Mouse (Mus musculus) urinary bladder, adult 18-20 months (tissue): ENCODE data around the gene Ttc23l.
"Not testable (repeated sequence)": the region's sequence is repeated elsewhere in the genome, so short reads cannot be mapped to it uniquely, and the experiment has no call there.

Experiments used
- DNase-seq, 2 experiments: peaks; one replicate each; pipeline ENCODE4 v3.0.0; 2022; ENCODE audit warnings: low spot score in 2 of 2, mixed read lengths in 2 of 2

Gene Ttc23l

DNA sequence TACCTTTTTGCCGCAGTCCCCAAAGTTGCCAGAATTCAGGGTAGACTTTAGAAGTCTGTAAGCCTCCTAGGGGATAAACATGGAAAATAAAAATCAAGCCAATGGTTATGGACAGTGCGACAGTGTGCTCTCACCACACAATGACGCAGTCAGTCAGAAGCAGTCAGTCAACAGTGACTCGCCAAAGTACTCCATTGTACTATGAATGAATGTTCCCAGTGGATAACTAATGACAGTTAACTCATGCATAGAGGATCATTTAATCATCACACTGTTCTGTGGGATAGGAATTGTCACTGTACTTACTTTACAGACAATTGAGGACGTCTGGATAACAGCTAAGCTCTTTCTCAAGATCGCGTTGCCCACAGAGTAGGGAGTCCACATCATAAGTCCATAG, 43.3 kb downstream of the Ttc23l start:
- DNase-seq = no peak

DNA sequence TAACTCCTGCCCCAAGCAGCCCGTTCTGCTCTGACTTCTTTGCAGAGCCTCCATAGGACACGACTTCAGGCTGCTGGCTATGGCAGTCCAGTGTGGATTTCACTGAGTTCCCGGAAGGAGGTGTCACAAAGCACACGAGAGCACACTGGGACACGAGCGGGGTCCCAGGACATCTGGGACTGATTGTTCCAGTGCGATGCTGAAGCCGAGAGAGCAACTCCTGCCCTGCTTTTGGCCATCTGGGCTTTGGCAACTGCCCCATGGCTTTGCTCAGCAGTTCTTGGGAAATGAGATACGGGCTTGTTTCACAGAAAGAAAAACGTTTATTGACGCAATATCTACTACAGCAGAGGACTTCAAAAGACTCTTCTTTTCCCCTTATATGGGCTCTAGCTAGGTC, 52.4 kb downstream of the Ttc23l start:
- DNase-seq = no peak

DNA sequence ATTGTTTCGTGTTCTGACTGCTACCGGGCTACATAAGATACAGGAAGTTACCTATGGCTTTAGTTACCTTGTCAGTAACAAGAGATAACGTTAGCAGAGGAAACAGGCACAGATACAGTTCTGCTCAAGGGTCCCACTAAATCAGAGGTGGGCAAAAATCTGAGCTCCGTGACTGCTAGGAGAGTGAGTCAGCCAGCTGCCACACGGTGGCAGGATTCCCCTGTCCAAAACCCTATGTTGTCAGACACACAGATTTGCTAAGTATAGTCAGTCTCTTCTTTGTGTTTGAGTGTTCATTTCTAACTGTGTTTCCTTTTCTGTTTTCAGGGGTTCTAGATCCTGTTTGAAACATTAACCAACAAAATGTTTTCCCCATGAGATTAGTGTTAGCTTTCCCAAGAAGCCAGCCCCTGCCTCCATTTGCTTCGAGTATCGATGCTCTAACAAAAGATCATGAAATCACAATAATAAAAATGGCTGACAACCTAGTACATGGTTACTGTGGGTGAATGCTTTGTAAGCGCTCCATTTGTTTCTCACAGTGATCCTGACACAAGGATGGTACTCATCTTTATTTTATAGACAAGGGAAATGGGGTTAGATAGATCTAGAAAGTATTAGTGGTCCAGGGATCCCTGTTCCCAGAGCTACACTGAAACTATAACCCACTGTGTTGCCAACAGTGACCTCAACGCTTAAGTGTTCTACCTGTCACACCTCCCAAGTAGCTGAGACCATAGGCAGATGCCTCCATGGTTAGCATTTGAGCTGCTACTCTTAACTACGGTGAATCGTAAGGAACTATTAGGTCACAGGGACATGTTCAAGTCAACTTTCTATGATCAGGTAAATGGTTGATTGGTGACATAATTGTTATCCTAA, 57.4 kb downstream of the Ttc23l start:
- DNase-seq = peak in 1 of 2 experiments; percentile 11

DNA sequence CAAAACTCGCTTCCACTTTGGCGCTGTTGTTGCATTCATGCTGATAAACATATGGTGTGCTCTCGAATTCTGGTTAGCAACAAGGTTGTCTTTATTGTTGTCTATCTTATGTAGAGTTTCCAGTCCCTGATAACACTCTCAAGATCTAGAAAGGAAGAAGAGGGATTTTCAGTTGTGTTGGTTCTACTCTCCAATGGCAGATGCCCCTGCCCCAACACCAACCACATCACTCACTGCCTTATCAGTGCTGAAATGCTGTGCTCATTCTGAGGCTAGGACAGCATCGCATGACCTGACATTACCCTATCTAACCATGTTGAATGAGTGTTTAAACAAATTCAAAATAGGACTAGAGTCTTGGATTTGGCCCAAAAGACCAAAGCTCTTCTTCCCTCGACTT, 58.4 kb downstream of the Ttc23l start:
- no peak for DNase-seq

DNA sequence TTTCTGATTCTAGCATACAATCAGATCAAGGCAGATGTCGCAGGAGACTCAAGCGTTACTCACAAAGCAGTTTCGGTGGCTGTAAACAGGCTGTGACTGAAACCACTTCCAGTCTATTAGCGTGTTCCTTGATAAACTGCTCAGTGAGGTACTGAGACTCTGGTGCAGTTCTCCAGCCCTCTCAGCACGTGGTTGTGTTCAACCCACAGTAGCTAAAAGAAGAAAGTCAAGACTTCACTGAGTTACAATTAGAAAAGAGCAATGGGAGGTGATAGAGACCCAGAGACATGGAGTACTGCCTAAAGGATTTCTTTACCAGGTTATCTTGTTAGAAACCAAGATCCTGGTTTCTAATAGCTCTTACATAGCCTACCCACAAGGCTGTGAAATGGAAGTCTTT, 58.9 kb downstream of the Ttc23l start:
- DNase-seq = no peak

DNA sequence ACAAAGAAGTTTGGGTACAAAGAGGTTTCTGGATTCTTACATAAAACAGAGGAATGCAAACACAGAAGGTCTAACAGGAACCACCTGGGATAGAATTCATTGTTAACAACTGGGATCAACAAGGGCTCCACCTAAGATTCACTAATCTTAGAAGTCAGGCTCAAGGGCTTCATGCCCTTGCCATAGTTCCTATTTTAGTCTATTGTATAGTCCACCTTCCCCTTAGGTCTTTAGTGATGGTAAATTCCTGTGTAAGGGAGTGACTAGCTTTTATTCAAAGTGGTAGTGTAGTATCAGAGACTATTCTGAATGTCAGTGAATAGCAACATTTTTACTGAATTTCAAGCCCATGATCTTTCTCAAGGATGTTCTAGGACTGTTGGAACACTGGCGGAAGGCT, 61.8 kb downstream of the Ttc23l start:
- not testable (repeated sequence) for DNase-seq

DNA sequence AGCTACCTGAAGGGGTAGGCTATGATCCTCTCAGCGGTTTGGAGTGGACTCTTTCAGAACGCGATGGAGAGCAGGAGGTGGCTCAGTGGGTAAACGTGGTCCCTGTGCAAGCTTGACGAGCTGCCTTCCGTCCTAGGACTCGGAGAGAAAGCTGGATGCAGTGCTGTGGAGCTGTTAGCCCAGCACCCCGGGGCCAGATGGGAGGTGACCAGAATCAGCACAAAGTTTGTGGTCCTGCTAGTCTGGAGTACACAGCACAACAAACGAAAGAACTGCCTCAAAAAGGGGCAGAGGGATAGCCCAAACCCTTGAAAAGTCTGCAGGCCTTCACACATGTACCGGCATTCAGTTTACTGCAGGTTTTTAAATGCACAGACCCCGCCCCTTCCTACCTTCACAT, 62.5 kb downstream of the Ttc23l start:
- DNase-seq = no peak

DNA sequence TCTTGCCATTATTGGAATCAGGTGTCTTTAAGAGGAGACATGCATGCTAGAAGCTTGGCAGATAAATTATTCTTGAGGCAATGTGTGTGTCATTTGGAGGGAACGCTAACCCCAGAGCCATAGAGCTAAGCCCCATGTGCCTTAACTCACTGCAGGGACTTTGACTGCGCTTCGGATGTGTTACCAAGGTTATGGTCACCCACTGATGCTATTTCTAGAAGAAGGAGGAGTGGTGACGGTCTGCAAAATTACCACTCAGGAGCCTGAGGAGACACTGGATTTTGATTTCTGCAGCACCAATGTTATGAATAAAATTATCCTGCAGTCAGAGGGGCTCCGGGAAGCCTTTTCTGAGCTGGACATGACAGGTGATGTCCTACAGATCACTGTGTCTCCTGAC, 68.4 kb downstream of the Ttc23l start:
- DNase-seq = no peak

DNA sequence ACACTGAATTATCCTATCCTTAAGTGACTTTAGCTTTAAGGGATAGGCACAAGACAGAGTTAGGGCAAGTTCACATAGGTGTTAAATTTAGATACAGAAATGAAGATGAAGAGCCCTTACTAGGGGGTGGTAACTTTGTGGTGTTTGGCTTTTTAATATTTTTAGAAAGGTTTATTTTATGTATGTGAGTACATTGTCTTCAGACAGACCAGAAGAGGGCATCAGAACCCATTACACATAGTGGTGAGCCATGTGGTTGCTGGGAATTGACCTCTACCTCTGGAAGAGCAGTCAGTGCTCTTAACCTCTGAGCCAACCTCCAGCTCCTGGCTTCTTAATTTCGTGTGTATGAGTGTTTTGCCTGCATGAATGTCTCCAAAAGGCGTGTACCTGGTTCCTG, 71.2 kb downstream of the Ttc23l start:
- DNase-seq = no peak

DNA sequence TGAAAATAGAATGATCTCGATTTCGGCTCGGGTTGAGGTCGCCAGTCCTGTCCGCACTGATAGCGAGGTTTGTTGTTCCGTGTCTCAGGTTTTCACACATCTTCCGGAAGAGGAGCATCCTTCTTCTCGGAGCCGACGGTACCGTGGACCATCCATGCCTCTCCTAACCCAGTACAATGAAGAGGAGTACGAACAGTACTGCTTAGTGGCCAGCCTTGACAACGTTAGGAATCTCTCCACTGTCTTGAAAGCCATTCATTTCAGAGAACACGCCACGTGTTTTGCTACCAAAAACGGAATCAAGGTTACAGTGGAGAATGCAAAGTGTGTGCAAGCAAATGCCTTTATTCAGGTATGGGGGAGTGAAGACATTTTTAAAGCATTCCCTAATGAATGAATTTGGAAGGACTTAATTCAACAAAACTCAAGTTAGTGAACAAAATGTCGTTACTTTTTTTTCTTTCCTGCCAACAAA, 72.1 kb downstream of the Ttc23l start:
- no peak for DNase-seq

DNA sequence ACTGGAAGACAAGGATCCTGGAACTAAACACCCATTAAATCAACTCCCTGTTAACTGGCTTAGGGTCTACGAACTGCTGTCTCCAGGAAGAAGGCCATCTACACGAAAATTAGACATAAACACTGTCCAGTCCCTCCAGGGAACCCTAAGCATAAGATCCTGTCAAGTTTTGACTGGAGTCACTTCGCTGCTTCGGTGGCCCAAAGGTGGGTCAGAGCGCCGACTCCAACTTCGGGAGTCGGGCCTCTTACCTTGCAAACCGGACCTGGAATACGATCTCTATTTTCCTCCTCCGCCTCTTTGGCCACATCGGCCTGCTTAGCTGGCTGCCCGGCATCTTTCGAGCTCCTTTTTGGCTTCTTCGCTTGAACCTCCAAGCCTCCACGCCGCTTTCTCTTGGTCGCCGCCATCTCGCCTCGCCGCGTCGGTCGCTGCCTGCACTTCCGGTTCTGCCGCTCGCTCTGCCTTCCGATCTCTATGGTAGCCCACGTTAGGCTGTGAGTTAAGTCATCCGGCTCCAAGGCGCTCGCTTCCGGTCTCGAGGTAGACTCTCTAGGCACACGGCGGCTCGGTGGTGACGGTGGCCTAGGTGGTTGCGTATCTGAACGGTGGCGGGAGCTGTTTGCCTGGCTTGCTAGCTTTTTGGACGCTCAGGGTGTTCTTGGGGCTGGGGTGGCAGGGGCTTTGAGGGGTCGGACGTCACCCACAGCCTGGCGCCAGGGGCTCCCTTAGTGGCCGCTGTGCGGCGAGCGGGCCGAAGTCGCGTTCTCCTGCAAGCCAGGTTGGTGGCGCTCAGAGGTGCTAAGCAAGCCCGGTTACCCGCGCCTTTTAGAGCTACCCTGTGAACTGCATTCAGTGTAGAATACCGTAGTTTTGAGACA, 72.7 kb downstream of the Ttc23l start, which contains the start of the genes Brix1 and Rad1:
Gene Brix1, minus strand, starts transcription at position 464 of the 881 bp plus-strand sequence.
Gene Rad1, plus strand, starts transcription at position 535 of the 881 bp plus-strand sequence.
- DNase-seq = peak; percentile 89 to 90

DNA sequence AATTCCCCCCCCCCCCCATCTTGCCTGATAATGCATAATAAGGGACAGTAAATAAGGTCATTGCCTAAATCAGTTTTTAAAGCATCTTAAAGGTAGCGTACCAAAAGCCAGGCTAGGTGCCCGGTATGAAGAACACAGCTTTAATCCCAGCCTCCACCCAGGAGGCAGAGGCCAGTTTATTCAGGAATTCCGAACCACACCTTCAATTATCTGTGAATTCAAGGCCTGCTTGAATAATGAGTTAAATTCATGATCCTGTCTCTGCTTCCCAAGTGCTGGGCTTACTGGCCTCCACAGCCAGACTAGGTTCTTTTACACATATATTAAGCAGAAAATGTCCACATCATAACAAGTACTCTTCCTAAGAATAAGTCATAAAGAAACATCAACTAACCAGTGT, 87.5 kb downstream of the Ttc23l start:
- no peak for DNase-seq

DNA sequence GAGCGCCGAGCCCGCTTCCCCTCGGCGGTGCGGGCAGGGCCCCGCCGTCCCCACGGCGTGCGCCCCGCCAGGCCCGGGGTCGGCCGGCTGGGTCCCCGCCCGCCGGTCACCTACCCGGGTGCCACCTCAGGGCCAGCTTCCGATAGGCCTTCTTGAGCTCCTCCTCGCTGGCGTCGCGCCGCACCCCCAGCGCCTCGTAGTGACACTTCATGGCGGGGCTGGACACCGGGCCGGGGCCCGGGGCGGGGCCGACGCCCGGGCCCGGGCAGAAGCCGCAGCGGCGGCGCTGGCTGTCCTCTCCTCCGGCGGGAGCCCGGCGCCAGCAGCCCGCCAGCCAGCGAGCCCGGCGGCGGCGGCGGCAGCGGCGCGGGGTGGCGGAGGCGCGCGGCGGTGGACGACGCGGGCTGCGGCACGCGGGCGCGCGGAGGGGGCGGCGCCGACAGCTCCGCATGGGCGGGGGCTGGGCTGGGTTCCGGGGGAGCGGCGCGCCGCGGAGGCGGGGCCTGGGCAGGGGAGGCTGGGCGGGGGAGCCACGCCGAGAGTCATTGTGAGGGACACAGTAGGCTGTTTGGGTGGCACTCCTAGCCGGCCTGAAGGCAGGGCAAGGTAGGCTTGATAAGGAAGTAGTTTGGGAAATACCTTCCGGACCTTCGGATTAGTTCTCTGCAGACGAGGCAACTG, 88.2 kb downstream of the Ttc23l start, which contains the start of gene Dnajc21:
Gene Dnajc21, minus strand, starts transcription at position 366 of the 681 bp plus-strand sequence.
- peak; percentile 77 to 78 for DNase-seq

DNA sequence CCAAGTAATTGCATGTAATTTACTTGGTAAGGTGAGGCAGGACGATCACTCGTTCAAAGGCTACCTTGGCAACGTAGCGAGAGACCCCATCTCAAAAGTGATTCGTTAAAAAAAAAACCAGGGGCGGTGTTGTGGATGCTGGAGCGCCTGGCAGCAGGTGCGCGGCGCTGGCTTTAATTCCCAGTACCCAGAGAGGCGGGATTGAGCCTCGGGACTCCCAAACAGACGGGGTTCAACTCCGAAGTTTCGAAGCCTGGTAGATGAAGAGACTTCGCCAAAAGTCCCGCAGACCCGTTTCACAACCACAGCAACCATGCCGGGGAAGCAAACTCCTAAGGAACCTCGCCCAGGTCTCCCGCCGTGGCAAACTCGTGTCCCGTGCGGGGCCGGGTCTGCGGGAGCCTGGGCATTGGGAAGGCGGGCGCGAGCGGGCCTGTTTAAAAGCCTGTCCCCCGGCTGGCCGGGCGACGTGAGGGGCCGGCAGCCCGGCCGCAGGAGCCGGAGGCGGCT, 88.8 kb downstream of the Ttc23l start:
- DNase-seq = peak; percentile 15 to 47

DNA sequence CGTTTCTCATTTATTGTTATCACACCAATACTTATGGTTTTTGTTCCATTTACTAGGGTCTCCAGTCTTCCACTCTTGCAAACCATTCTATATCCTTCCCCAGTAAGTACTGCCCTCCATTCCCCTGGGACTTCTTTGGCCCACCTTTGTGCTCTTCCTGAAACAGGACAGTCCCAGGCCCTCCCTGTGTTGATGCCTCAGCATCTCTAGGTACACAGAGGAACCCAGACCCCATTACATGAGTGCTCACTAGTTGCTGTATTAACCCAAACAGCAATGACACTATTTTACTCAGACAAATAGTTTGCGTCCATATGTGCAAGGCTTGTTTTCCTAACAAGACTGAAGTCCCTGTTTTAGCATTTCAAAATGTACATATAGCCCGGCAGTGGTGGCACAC, 89.7 kb downstream of the Ttc23l start:
- no peak for DNase-seq

DNA sequence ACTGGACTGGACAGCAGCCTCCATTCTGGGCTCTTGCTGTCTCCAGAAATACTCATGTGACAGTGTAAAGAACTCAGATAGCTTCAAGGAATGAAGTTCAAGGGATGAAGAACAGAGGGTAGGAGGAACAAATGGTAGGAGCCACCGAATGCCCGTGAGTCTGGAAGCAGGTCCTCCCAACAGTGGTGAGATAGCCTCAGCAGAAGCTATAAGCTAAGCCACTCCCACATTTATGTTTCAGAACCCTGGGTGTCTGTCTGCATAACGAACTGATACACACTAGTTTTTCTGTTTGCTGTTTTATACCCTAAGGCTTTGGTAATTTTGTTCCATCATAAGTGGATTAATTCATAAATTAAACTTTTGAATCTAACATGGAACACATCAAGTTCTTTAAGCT, 93.8 kb downstream of the Ttc23l start:
- no peak for DNase-seq

DNA sequence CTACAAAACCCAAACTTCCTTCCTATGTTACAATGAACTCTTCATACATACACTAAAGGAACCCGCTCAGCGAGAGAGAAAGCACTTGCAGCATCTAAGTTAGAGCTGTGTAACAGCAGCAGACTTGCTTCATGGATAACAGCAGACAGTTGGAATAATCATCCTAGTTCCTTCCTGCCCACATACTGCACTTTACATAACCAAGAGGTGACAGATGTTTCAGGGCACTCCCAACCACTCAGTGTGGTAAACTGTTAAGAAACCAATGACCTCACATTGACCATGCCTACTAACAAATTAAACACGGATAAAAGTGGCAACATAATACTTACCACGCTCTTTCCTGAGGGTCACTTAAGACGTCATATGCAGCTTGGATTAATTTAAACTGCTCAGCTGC, 94.9 kb downstream of the Ttc23l start:
- DNase-seq = no peak

DNA sequence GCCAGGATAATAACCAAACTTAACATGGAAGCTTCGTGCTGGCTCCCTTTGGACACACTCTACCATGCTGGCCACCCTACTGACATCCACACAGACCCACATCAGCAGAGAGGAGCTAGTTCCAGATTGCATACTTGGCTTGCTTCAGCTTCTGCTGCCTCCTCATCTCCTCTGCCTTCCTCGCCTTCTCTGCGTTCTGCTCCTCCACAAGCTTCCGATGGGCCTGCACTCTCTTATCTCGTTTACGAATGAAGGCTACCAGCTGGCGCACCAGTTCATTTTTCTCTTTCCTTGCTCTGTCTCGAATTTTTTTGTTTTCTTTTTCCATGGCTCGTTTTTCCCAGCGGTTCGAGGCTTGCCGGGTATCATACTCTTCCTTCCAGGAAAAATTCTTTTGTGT, 97.5 kb downstream of the Ttc23l start:
- no peak for DNase-seq
